Mouse (Mus musculus): Measurements from ENCODE around the gene Ldlrad1. TPM values are rescaled to one million over a fixed set of nuclear protein-coding genes. Genes with fewer than 3 reads are reported as not detected.

Gene Ldlrad1
- polyA plus RNA-seq, 1 experiment from 2014 or later: not detected

DNA sequence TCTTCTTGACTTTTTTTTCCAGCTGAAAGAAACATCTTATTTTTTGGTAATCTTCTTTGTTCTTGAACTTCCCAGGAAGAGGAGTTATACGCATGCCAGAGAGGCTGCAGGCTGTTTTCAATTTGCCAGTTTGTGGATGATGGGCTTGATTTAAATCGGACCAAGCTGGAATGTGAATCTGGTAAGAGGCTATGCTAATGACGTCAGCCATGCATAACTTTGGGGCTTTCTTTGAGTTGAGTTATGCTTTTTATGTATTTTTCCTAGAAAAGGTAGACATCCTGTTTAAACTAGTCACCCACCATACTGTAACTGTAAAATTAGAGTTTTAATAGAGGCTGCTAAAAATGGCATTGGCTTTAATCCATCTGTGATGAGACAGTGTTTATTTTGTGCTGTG, 23.3 kb upstream of the Ldlrad1 start:
- peaks cover 0 to 12% of the 10 kb centered on the region in 2 experiments; a peak in 2 of 4 replicates for H3K4me1 ChIP-seq (ENCODE audit: control insufficient read depth in 2 of 2, insufficient read depth in 2 of 2, low read length in 2 of 2)
- no peaks in the 10 kb centered on the region for H3K27me3 ChIP-seq (ENCODE audit: control insufficient read depth, insufficient read depth, low read length)
- no peak overlapping the region for H3K9ac ChIP-seq (ENCODE audit: low read length)
- H3K36me3 ChIP-seq (ENCODE audit: control insufficient read depth, insufficient read depth, low read length): peaks cover 51% of the 10 kb centered on the region
- no peak overlapping the region for H3K4me3 ChIP-seq (ENCODE audit: control insufficient read depth in 1 of 2, insufficient read depth in 1 of 2, low read depth in 1 of 2, low read length in 2 of 2)
- no peak overlapping the region for H3K27ac ChIP-seq (replicated peaks in 1 of 2; ENCODE audit: control insufficient read depth in 1 of 2, insufficient read depth in 1 of 2, low read depth in 2 of 2, low read length in 2 of 2)
- WGBS: 67% methylated on average over 3 of the region's 3 CpGs
- H3K9me3 ChIP-seq (ENCODE audit: control insufficient read depth, low read length): no peaks in the 10 kb centered on the region
- no peak overlapping the region for H3K4me2 ChIP-seq (ENCODE audit: low read length)
- ATAC-seq (ENCODE audit: insufficient number of reproducible peaks, insufficient read depth, low FRiP score, low read depth): no peak

- 95% methylated on average over 3 of the region's 3 CpGs for WGBS
- H3K9me3 ChIP-seq (ENCODE audit: control insufficient read depth, low read length): no peaks in the 10 kb centered on the region
- peaks cover 96% of the 10 kb centered on the region for H3K36me3 ChIP-seq (ENCODE audit: control insufficient read depth, insufficient read depth, low read length)
These were observed 15.1 kb upstream of the Ldlrad1 start for GRCm38 (mm10) chr4:107193841-107194240.

GRCm38 (mm10) chr4:107196454-107196853, 12.5 kb upstream of the Ldlrad1 start:
- 87% methylated on average over 2 of the region's 2 CpGs for WGBS
- Histone ChIP-seq H3K36me3 (ENCODE audit: control insufficient read depth, insufficient read depth, low read length) (peaks cover 96% of the 10 kb centered on the region), H3K27ac (replicated peaks in 1 of 2; ENCODE audit: control insufficient read depth in 1 of 2, insufficient read depth in 1 of 2, low read depth in 2 of 2, low read length in 2 of 2) (no peak overlapping the region), H3K4me2 (ENCODE audit: low read length) (no peak overlapping the region), H3K9ac (ENCODE audit: low read length) (no peak overlapping the region), H3K4me1 (ENCODE audit: control insufficient read depth in 2 of 2, insufficient read depth in 2 of 2, low read length in 2 of 2) (no peaks in the 10 kb centered on the region), H3K27me3 (ENCODE audit: control insufficient read depth, insufficient read depth, low read length) (no peaks in the 10 kb centered on the region), H3K9me3 (ENCODE audit: control insufficient read depth, low read length) (no peaks in the 10 kb centered on the region), H3K4me3 (ENCODE audit: control insufficient read depth in 1 of 2, insufficient read depth in 1 of 2, low read depth in 1 of 2, low read length in 2 of 2) (no peak overlapping the region)
- ATAC-seq (ENCODE audit: insufficient number of reproducible peaks, insufficient read depth, low FRiP score, low read depth): no peak

More at GRCm38 (mm10) chr4:107193841-107194240, 15.1 kb upstream of the Ldlrad1 start:
- H3K27me3 ChIP-seq (ENCODE audit: control insufficient read depth, insufficient read depth, low read length): no peaks in the 10 kb centered on the region
- ATAC-seq (ENCODE audit: insufficient number of reproducible peaks, insufficient read depth, low FRiP score, low read depth): no peak
- H3K4me3 ChIP-seq (ENCODE audit: control insufficient read depth in 1 of 2, insufficient read depth in 1 of 2, low read depth in 1 of 2, low read length in 2 of 2): no peak overlapping the region
- no peak overlapping the region for H3K9ac ChIP-seq (ENCODE audit: low read length)
- no peak overlapping the region for H3K27ac ChIP-seq (replicated peaks in 1 of 2; ENCODE audit: control insufficient read depth in 1 of 2, insufficient read depth in 1 of 2, low read depth in 2 of 2, low read length in 2 of 2)
- no peaks in the 10 kb centered on the region for H3K4me1 ChIP-seq (ENCODE audit: control insufficient read depth in 2 of 2, insufficient read depth in 2 of 2, low read length in 2 of 2)
- H3K4me2 ChIP-seq (ENCODE audit: low read length): no peak overlapping the region

- H3K9ac ChIP-seq (ENCODE audit: low read length): no peak overlapping the region
- no peaks in the 10 kb centered on the region for H3K9me3 ChIP-seq (ENCODE audit: control insufficient read depth, low read length)
- H3K4me3 ChIP-seq (ENCODE audit: control insufficient read depth in 1 of 2, insufficient read depth in 1 of 2, low read depth in 1 of 2, low read length in 2 of 2): no peak overlapping the region
- 88% methylated on average over 5 of the region's 5 CpGs for WGBS
- no peak overlapping the region for H3K27ac ChIP-seq (replicated peaks in 1 of 2; ENCODE audit: control insufficient read depth in 1 of 2, insufficient read depth in 1 of 2, low read depth in 2 of 2, low read length in 2 of 2)
- H3K4me2 ChIP-seq (ENCODE audit: low read length): no peak overlapping the region
- no peak for ATAC-seq (ENCODE audit: insufficient number of reproducible peaks, insufficient read depth, low FRiP score, low read depth)
- no peaks in the 10 kb centered on the region for H3K27me3 ChIP-seq (ENCODE audit: control insufficient read depth, insufficient read depth, low read length)
- H3K36me3 ChIP-seq (ENCODE audit: control insufficient read depth, insufficient read depth, low read length): peaks cover 97% of the 10 kb centered on the region
- H3K4me1 ChIP-seq (ENCODE audit: control insufficient read depth in 2 of 2, insufficient read depth in 2 of 2, low read length in 2 of 2): no peaks in the 10 kb centered on the region
These were observed 10.9 kb upstream of the Ldlrad1 start for GRCm38 (mm10) chr4:107198072-107198471.

DNA sequence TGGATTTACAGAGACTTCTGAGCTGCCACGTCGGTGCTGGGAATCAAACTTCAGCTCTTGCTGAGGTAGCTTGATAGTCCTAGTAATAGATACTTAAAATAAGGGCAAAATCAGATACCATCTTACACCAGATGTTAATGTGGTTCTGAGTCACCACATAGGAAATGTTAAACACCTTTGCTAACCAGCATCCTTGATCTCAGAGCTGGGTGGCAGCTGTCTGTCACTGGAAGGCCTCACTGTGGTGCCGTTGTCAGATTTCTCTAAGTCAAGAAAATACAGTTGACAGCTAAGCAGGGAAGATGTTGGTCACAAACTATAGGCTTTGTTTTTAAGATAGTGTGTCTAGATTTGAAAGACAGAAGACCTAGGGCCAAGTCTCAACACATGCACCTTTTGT, 7.2 kb upstream of the Ldlrad1 start:
- WGBS: 94% methylated on average over 3 of the region's 3 CpGs
- Histone ChIP-seq H3K4me3 (ENCODE audit: control insufficient read depth in 1 of 2, insufficient read depth in 1 of 2, low read depth in 1 of 2, low read length in 2 of 2) (no peak overlapping the region), H3K4me2 (ENCODE audit: low read length) (no peak overlapping the region), H3K27me3 (ENCODE audit: control insufficient read depth, insufficient read depth, low read length) (no peaks in the 10 kb centered on the region), H3K4me1 (ENCODE audit: control insufficient read depth in 2 of 2, insufficient read depth in 2 of 2, low read length in 2 of 2) (no peaks in the 10 kb centered on the region), H3K9ac (ENCODE audit: low read length) (no peak overlapping the region), H3K27ac (replicated peaks in 1 of 2; ENCODE audit: control insufficient read depth in 1 of 2, insufficient read depth in 1 of 2, low read depth in 2 of 2, low read length in 2 of 2) (no peak overlapping the region), H3K9me3 (ENCODE audit: control insufficient read depth, low read length) (no peaks in the 10 kb centered on the region), H3K36me3 (ENCODE audit: control insufficient read depth, insufficient read depth, low read length) (peaks cover 91% of the 10 kb centered on the region)
- no peak for ATAC-seq (ENCODE audit: insufficient number of reproducible peaks, insufficient read depth, low FRiP score, low read depth)

GRCm38 (mm10) chr4:107203001-107203400, 6.0 kb upstream of the Ldlrad1 start:
- Histone ChIP-seq H3K9ac (ENCODE audit: low read length) (no peak overlapping the region), H3K27ac (replicated peaks in 1 of 2; ENCODE audit: control insufficient read depth in 1 of 2, insufficient read depth in 1 of 2, low read depth in 2 of 2, low read length in 2 of 2) (no peak overlapping the region), H3K4me2 (ENCODE audit: low read length) (no peak overlapping the region), H3K27me3 (ENCODE audit: control insufficient read depth, insufficient read depth, low read length) (no peaks in the 10 kb centered on the region), H3K9me3 (ENCODE audit: control insufficient read depth, low read length) (no peaks in the 10 kb centered on the region), H3K4me3 (ENCODE audit: control insufficient read depth in 1 of 2, insufficient read depth in 1 of 2, low read depth in 1 of 2, low read length in 2 of 2) (no peak overlapping the region), H3K4me1 (ENCODE audit: control insufficient read depth in 2 of 2, insufficient read depth in 2 of 2, low read length in 2 of 2) (no peaks in the 10 kb centered on the region), H3K36me3 (ENCODE audit: control insufficient read depth, insufficient read depth, low read length) (peaks cover 84% of the 10 kb centered on the region)
- 93% methylated on average over 7 of the region's 7 CpGs for WGBS
- ATAC-seq (ENCODE audit: insufficient number of reproducible peaks, insufficient read depth, low FRiP score, low read depth): no peak

- no peak overlapping the region for H3K9ac ChIP-seq (ENCODE audit: low read length)
- ATAC-seq (ENCODE audit: insufficient number of reproducible peaks, insufficient read depth, low FRiP score, low read depth): no peak
- no peak overlapping the region for H3K4me3 ChIP-seq (ENCODE audit: control insufficient read depth in 1 of 2, insufficient read depth in 1 of 2, low read depth in 1 of 2, low read length in 2 of 2)
- peaks cover 49% of the 10 kb centered on the region for H3K36me3 ChIP-seq (ENCODE audit: control insufficient read depth, insufficient read depth, low read length)
- H3K4me2 ChIP-seq (ENCODE audit: low read length): no peak overlapping the region
- WGBS: 98% methylated on average over 2 of the region's 2 CpGs
- peaks cover 9% of the 10 kb centered on the region; the same call in 1 of the 2 replicates for H3K27me3 ChIP-seq (ENCODE audit: control insufficient read depth, insufficient read depth, low read length)
- H3K27ac ChIP-seq (replicated peaks in 1 of 2; ENCODE audit: control insufficient read depth in 1 of 2, insufficient read depth in 1 of 2, low read depth in 2 of 2, low read length in 2 of 2): no peak overlapping the region
- H3K4me1 ChIP-seq (ENCODE audit: control insufficient read depth in 2 of 2, insufficient read depth in 2 of 2, low read length in 2 of 2): peaks cover 0 to 4% of the 10 kb centered on the region in 2 experiments; a peak in 2 of 4 replicates
- no peaks in the 10 kb centered on the region for H3K9me3 ChIP-seq (ENCODE audit: control insufficient read depth, low read length)
These were observed 2.0 kb upstream of the Ldlrad1 start for GRCm38 (mm10) chr4:107207016-107207415.

DNA sequence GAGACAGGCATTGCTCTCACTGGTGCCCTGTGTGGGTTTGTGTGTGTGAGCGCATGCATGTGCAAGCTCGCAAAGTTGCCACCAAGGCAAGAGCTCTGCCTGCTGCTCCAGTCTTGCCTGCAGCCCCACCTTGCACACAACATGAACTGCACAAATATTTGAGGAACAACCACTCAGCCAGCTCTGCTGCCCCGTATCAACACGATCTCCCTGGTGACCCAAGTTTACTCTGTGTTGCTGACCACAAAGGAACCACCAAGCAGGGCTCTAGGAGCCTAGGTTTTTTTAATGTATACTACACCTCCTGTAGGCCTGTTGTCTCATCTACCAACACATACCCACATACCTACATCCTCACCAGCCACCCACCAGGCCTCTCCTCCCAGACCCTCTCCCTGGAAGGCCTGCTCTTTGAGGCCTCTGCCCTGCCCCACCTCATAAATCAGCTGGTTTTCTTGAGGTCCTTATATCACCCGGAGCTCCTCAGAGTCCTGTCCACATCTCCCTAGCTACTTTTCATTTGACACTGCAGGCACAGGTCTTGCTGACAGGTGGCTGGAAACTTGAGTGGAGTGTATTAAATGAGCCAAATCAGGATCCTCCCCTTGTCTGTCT, 1.6 kb downstream of the Ldlrad1 start:
- 68% methylated on average over 5 of the region's 5 CpGs for WGBS
- H3K36me3 ChIP-seq (ENCODE audit: control insufficient read depth, insufficient read depth, low read length): peaks cover 15% of the 10 kb centered on the region
- ATAC-seq (ENCODE audit: insufficient number of reproducible peaks, insufficient read depth, low FRiP score, low read depth): no peak
- H3K4me3 ChIP-seq (ENCODE audit: control insufficient read depth in 1 of 2, insufficient read depth in 1 of 2, low read depth in 1 of 2, low read length in 2 of 2): no peak overlapping the region
- no peaks in the 10 kb centered on the region for H3K9me3 ChIP-seq (ENCODE audit: control insufficient read depth, low read length)
- no peak overlapping the region for H3K4me2 ChIP-seq (ENCODE audit: low read length)
- no peak overlapping the region for H3K27ac ChIP-seq (replicated peaks in 1 of 2; ENCODE audit: control insufficient read depth in 1 of 2, insufficient read depth in 1 of 2, low read depth in 2 of 2, low read length in 2 of 2)
- no peak overlapping the region for H3K9ac ChIP-seq (ENCODE audit: low read length)
- H3K4me1 ChIP-seq (ENCODE audit: control insufficient read depth in 2 of 2, insufficient read depth in 2 of 2, low read length in 2 of 2): peaks cover 0 to 4% of the 10 kb centered on the region in 2 experiments; a peak in 2 of 4 replicates
- H3K27me3 ChIP-seq (ENCODE audit: control insufficient read depth, insufficient read depth, low read length): peaks cover 43% of the 10 kb centered on the region

Measured in heart, embryonic 14.5 days (tissue).